Mouse (Mus musculus): Measurements from ENCODE around the gene Gm20696. TPM values are rescaled to one million over a fixed set of nuclear protein-coding genes. Genes with fewer than 3 reads are reported as not detected.

Gene Gm20696
- polyA plus RNA-seq, 1 experiment: not detected

DNA sequence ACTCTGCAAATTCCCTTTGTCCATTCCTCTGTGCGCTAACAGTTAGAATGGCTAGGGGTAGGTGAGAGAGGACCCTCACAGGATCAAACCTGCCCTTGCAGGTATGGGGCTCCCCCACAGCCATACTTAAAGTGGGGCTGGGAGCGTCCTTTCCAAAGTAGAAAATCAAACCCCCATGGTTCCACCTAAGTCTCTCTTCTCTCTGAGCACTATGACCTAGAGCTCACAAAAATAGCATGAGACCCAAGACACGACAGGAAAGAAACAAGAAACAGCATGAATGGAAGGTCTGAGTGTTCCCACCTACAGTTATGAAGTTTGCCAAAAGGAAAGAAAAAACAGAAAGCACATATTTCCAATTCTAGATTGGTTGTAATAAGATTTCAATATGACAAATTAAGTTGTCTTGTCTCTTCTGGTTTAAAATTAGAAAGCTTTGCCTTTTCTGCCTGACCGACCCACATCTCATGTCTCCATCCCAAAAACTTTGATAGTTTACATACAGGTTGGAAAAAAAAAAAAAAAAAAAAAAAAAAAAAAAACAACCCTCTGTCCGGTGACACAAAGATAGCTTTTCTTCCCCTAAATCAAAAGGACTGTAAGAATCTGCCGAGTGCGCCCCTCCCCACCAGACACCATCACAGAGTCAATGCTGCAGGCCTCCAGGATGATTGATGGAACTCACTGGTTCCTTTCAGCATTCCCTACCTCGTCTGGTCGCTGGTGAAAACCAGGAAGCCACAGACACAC lies 327.8 kb downstream of the Gm20696 start:
- Histone ChIP-seq H3K4me1 (peaks cover 38% of the 10 kb centered on the region), H3K4me3 (replicated peaks) (peak overlapping the region; percentile 83), H3K9me3 (no peaks in the 10 kb centered on the region), H3K36me3 (replicated peaks; ENCODE audit: low read length) (peaks cover 3% of the 10 kb centered on the region), H3K27me3 (replicated peaks) (no peaks in the 10 kb centered on the region)
- TF ChIP-seq FLI1 (IDR thresholded peaks at IDR 0.05; ENCODE audit: low read length) (no peak), GATA1 (IDR thresholded peaks at IDR 0.05; ENCODE audit: borderline replicate concordance, low read length) (no peak)

DNA sequence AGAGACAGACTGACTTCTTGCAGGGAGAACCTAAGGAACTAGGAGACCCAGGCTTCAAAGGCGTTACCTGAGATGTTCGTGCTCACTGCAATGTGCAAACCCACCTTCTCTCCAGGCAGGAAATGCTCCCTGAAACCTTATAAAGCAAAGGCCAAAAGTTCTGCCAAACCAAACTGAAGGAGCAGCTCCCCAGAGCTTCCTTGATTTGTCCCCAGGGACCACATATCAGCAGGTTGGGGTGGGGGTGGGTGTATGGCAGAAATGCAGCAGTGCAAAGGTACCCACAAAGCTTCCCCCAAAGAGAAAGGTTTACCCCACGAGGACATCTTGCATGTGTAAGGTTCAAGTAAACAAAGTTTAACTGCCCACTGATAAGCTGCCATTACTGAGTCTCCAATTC lies 328.4 kb downstream of the Gm20696 start:
- H3K4me3 ChIP-seq (replicated peaks): peak overlapping the region; percentile 83
- H3K27me3 ChIP-seq (replicated peaks): no peaks in the 10 kb centered on the region
- TF ChIP-seq GATA1 (IDR thresholded peaks at IDR 0.05; ENCODE audit: borderline replicate concordance, low read length) (no peak), FLI1 (IDR thresholded peaks at IDR 0.05; ENCODE audit: low read length) (no peak)
- H3K4me1 ChIP-seq: peaks cover 35% of the 10 kb centered on the region
- no peaks in the 10 kb centered on the region for H3K36me3 ChIP-seq (replicated peaks; ENCODE audit: low read length)
- H3K9me3 ChIP-seq: no peaks in the 10 kb centered on the region

DNA sequence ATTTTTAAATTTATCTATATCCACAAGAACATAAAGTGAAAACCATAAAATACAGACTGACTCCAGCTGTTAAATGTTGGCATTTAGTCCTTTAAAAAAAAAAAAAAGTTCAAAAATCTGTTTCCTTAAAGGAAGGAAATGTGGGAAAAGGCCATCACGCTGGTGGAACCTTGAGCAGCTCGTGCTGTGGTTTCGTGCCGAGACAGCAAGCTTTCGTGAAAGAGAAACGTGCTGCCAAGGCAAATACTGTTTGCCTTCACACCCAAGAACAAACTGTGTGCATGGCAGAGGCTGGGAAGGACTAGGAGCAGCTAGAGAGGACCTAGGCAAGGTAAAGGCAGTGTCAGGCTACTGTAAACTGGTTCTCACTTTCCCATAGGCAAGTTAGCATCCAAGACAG lies 329.0 kb downstream of the Gm20696 start:
- Histone ChIP-seq H3K36me3 (replicated peaks; ENCODE audit: low read length) (no peaks in the 10 kb centered on the region), H3K27me3 (replicated peaks) (no peaks in the 10 kb centered on the region), H3K4me1 (peaks cover 35% of the 10 kb centered on the region), H3K4me3 (replicated peaks) (peak overlapping the region; percentile 83), H3K9me3 (no peaks in the 10 kb centered on the region)
- no peak for TF ChIP-seq GATA1 (IDR thresholded peaks at IDR 0.05; ENCODE audit: borderline replicate concordance, low read length)
- TF ChIP-seq FLI1 (IDR thresholded peaks at IDR 0.05; ENCODE audit: low read length): no peak

DNA sequence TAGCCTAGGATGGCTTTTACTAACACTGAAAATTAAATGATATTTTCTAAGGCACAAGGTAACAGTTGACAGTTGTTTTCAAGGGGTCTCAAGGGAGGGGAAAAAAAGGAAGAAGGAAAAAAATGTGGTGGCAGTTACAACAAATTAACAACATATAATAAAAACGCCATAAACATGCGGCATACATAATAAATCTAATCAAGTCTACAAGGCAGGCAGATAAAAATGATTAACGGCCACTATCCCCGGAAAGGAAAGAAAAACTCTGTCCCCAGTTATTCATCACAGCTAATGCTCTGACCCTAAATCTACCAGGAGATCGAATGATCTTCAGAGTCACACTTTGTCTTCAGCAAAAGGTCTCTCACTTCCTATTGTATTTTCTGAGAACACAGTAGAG lies 330.4 kb downstream of the Gm20696 start:
- no peaks in the 10 kb centered on the region for H3K27me3 ChIP-seq (replicated peaks)
- peaks cover 38% of the 10 kb centered on the region for H3K4me1 ChIP-seq
- no peaks in the 10 kb centered on the region for H3K36me3 ChIP-seq (replicated peaks; ENCODE audit: low read length)
- no peak overlapping the region for H3K4me3 ChIP-seq (replicated peaks)
- no peaks in the 10 kb centered on the region for H3K9me3 ChIP-seq
- TF ChIP-seq FLI1 (IDR thresholded peaks at IDR 0.05; ENCODE audit: low read length) (no peak), GATA1 (IDR thresholded peaks at IDR 0.05; ENCODE audit: borderline replicate concordance, low read length) (no peak)

DNA sequence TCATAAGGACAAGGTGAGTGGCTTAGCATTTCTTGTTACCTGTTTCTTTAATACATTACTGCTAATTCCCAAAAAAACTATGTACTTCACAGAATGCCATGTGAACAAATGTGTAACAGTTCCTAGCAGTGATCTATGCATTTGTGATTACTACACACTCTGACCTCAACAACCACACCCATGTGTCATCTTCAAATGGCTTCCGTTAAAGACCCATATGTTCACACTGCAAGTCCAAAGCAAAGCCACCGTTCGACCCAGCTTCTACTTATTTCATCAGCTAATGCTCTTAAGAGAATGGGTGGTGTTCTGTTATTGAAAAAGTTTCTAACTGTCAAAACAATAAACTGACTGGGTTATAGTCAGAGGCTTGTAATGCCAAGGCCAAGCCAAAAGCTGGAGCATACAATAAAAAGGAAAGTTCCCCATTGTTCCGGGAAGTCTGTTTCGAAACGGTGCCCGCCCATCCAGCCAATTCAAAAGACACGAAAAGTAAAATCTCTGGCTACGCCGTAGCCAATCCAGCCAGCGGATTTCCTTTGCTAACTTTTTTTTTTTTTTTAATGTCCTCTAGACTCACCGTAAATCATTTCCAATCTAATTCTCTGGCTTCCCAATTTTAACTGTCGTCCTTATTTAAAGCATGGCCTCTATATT lies 331.3 kb downstream of the Gm20696 start:
- Histone ChIP-seq H3K27me3 (replicated peaks) (no peaks in the 10 kb centered on the region), H3K9me3 (no peaks in the 10 kb centered on the region), H3K4me1 (peaks cover 42% of the 10 kb centered on the region), H3K36me3 (replicated peaks; ENCODE audit: low read length) (no peaks in the 10 kb centered on the region), H3K4me3 (replicated peaks) (no peak overlapping the region)
- TF ChIP-seq FLI1 (IDR thresholded peaks at IDR 0.05; ENCODE audit: low read length) (no peak), GATA1 (IDR thresholded peaks at IDR 0.05; ENCODE audit: borderline replicate concordance, low read length) (no peak)

DNA sequence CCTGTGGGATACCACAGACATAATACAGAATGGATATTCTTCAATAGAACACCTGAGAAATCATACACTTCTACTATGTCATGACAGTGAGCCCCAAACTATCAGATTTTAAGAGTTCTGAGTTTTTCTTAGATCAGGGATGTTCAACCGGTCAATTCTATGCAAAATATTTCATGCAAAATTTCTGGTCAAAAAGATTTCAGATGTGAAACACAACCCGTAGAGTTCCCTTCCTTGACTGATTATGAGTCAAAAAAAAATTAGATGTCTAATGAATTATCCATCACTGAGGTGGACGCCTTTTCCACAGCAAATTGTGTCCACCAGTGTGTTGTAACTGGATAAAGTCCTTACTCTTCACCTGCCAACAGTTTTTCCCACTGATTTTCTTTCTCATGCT lies 332.3 kb downstream of the Gm20696 start:
- H3K36me3 ChIP-seq (replicated peaks; ENCODE audit: low read length): no peaks in the 10 kb centered on the region
- no peaks in the 10 kb centered on the region for H3K27me3 ChIP-seq (replicated peaks)
- TF ChIP-seq FLI1 (IDR thresholded peaks at IDR 0.05; ENCODE audit: low read length) (no peak), GATA1 (IDR thresholded peaks at IDR 0.05; ENCODE audit: borderline replicate concordance, low read length) (no peak)
- peaks cover 32% of the 10 kb centered on the region for H3K4me1 ChIP-seq
- H3K4me3 ChIP-seq (replicated peaks): no peak overlapping the region
- H3K9me3 ChIP-seq: no peaks in the 10 kb centered on the region

DNA sequence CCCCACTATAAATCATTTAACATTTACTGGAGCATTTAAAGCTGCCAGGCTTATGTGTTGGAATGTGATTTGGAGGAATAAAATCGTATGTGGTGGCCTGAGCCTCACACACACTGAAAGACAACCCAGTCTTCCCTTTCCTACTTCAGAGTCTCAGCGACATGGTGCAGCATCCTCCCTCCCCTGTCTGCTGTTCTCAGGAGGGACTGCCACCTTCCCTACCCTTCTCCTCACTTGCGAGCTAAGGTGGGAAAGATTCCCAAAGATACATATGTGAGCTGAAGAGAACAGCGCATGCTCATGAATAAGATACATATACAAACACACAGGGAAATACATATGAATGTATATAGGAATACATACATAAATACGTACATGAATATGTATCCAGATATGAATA lies 333.5 kb downstream of the Gm20696 start:
- Histone ChIP-seq H3K4me1 (peaks cover 25% of the 10 kb centered on the region), H3K36me3 (replicated peaks; ENCODE audit: low read length) (no peaks in the 10 kb centered on the region), H3K4me3 (replicated peaks) (no peak overlapping the region), H3K27me3 (replicated peaks) (no peaks in the 10 kb centered on the region), H3K9me3 (no peaks in the 10 kb centered on the region)
- TF ChIP-seq GATA1 (IDR thresholded peaks at IDR 0.05; ENCODE audit: borderline replicate concordance, low read length) (no peak), FLI1 (IDR thresholded peaks at IDR 0.05; ENCODE audit: low read length) (no peak)

DNA sequence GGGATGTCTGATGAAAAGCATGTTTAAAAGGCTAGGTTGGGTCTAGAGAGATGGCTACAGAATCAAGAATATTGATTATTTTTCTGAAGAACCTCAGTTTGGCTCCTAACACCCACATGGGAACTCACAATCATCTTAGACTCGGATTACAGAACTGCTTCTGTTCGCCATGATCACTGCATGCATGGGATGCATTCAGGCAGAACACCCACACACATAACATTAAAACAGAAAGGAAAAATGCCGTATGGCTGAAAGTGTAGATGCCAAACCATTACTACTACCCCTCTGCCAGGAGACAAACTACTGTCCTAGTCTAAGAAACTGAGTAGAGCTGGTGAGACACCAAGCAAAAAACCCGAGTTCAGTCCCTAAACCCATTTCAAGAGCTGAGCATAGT lies 336.4 kb downstream of the Gm20696 start:
- H3K4me3 ChIP-seq (replicated peaks): no peak overlapping the region
- peaks cover 32% of the 10 kb centered on the region for H3K4me1 ChIP-seq
- TF ChIP-seq FLI1 (IDR thresholded peaks at IDR 0.05; ENCODE audit: low read length) (no peak), GATA1 (IDR thresholded peaks at IDR 0.05; ENCODE audit: borderline replicate concordance, low read length) (no peak)
- no peaks in the 10 kb centered on the region for H3K27me3 ChIP-seq (replicated peaks)
- H3K9me3 ChIP-seq: no peaks in the 10 kb centered on the region
- H3K36me3 ChIP-seq (replicated peaks; ENCODE audit: low read length): no peaks in the 10 kb centered on the region

DNA sequence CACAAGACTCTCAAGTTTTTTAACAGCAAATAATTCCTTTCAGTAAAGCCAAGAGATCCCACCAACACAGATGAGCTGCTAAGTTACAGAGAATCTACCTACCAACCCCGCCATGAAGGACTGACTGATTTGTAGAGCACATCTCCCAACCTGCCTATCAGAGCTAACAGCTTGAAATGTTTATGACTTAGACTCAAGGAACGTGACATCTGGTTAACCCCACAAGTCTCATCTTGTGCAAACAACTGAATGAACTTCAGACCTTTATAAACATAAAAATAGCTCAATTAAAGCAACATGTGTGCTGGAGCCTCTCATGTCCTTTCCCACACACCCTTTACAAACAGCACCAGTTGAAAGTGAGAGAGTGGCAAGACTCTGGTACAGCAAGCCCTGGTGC lies 338.0 kb downstream of the Gm20696 start:
- TF ChIP-seq FLI1 (IDR thresholded peaks at IDR 0.05; ENCODE audit: low read length) (no peak), GATA1 (IDR thresholded peaks at IDR 0.05; ENCODE audit: borderline replicate concordance, low read length) (no peak)
- H3K4me3 ChIP-seq (replicated peaks): no peak overlapping the region
- peaks cover 32% of the 10 kb centered on the region for H3K4me1 ChIP-seq
- H3K27me3 ChIP-seq (replicated peaks): no peaks in the 10 kb centered on the region
- H3K36me3 ChIP-seq (replicated peaks; ENCODE audit: low read length): no peaks in the 10 kb centered on the region
- H3K9me3 ChIP-seq: no peaks in the 10 kb centered on the region

DNA sequence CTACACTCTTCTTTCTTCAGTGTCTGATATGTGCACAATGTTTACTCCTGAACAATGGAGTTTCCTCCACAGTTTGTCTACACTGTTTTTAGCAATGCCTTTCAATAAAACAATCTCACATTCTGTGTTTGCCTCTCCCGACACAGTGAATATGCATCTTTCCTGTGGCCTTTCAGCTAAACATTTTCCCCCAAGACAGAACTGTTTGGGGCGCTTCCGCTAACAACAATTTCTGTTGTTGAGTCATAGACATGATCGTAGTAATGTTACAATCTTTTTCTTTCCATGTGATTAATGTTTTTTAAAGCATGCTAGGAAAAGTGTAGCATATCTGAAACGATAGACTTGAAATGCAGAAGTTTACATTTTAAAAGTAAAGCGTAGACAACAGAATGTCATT lies 338.5 kb downstream of the Gm20696 start:
- Histone ChIP-seq H3K9me3 (no peaks in the 10 kb centered on the region), H3K36me3 (replicated peaks; ENCODE audit: low read length) (no peaks in the 10 kb centered on the region), H3K4me1 (peaks cover 36% of the 10 kb centered on the region), H3K27me3 (replicated peaks) (no peaks in the 10 kb centered on the region), H3K4me3 (replicated peaks) (no peak overlapping the region)
- TF ChIP-seq FLI1 (IDR thresholded peaks at IDR 0.05; ENCODE audit: low read length): no peak
- no peak for TF ChIP-seq GATA1 (IDR thresholded peaks at IDR 0.05; ENCODE audit: borderline replicate concordance, low read length)
